In genomic region chr5:118461967-118462366, GRCm38 (mm10) we compare ENCODE assay signal across 15 mouse cellular contexts.
"Had no signal": no experiment of that assay in that cellular context is flagged by ENCODE, and none has a peak within 500 bp of the region (broad histone marks: within the 10 kb centered on the region; RNA-seq: fewer than 3 reads in every experiment).

No protein-coding gene starts in this region.

- H3K9me3 ChIP-seq: liver, embryonic 12.5 days; lung, embryonic 15.5 days; midbrain, embryonic 10.5 days; neural tube, embryonic 13.5 days; stomach, embryonic 15.5 days had no signal

- H3K36me3 ChIP-seq: liver, embryonic 12.5 days; lung, embryonic 15.5 days; midbrain, embryonic 10.5 days; neural tube, embryonic 13.5 days; stomach, embryonic 15.5 days had no signal

- H3K4me2 ChIP-seq: liver, embryonic 12.5 days; lung, embryonic 15.5 days; neural tube, embryonic 13.5 days; stomach, embryonic 15.5 days had no signal

- H3K27me3 ChIP-seq: stomach, embryonic 15.5 days had no signal

- H3K27ac ChIP-seq: layer of hippocampus, adult 2 months; liver, embryonic 12.5 days; lung, embryonic 15.5 days; midbrain, embryonic 10.5 days; neural tube, embryonic 13.5 days; stomach, embryonic 15.5 days had no signal

- H3K4me3 ChIP-seq: layer of hippocampus, adult 2 months; liver, embryonic 12.5 days; lung, embryonic 15.5 days; midbrain, embryonic 10.5 days; neural tube, embryonic 13.5 days; stomach, embryonic 15.5 days had no signal

- DNase-seq: kidney, adult 8-10 months; kidney, postnatal 4 days; lung, postnatal 14 days; retina, postnatal 1 day; right cerebral cortex, postnatal 4 days; spleen, adult 18-20 months; thymus, adult 2 months; thymus, postnatal 25 days had no signal

- H3K9ac ChIP-seq: liver, embryonic 12.5 days; lung, embryonic 15.5 days; neural tube, embryonic 13.5 days; stomach, embryonic 15.5 days had no signal

- ATAC-seq: liver, embryonic 12.5 days; midbrain, embryonic 16.5 days had no signal
